Mouse (Mus musculus): ENCODE measurements around the gene Dhdh.
"Not testable (repeated sequence)": the region's sequence is repeated elsewhere in the genome, so short reads cannot be mapped to it uniquely, and the experiment has no call there.

Gene Dhdh

DNA sequence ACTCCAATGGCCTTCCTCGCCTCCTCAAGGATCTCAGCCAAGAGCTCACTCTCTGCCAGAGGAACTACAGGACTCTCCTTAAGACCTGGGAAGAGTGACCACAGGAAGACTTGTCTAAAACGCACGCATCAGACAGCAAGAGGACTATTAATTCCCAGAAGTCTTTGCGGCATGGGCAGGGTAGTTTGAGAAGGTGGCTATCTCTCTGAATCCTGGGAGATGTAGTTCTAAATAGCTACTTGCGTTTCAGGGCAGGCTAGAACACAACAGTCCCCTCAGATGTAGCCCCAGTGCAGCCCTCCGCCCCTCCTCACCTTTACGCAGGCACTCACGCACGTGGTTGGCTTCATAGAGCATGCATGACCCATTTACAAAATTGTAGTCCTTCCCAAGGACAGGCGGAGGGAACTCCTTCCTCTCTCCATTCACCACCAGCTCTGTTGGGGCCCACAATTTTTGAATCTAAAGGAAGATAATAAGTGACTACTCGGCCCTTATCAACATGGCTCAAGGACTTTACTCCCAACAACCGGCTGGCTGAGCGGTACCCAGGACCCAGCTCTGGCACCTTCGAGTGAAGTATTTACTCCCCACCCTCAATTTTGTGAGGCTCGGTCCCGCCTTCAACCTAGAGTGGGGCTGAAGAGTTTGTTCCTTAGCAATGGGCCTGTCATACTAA is 13.2 kb downstream of the Dhdh start:
- no peak for DNase-seq (ENCODE audit: low spot score in 2 of 2)

DNA sequence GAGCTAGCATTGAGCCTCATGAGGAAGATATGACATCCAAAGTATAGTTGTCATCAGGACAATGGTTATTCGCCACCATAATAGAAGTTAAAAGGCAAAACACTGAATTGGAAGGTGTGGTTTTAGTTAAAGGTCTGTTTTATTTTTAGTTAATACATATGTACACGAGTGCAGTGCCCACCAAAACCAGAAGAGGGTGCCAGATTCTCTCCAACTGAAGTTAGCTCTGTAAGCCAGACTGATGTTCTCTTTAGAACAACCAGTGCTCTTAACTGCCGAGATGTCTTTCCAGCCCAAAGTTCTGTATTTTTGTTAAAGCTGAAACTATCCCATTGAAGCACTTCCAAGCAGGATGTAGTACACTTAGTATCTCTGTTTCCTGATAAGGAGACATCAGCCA is 17.7 kb downstream of the Dhdh start:
- peak in 1 of 2 experiments; percentile 76 for DNase-seq (ENCODE audit: low spot score in 2 of 2)

DNA sequence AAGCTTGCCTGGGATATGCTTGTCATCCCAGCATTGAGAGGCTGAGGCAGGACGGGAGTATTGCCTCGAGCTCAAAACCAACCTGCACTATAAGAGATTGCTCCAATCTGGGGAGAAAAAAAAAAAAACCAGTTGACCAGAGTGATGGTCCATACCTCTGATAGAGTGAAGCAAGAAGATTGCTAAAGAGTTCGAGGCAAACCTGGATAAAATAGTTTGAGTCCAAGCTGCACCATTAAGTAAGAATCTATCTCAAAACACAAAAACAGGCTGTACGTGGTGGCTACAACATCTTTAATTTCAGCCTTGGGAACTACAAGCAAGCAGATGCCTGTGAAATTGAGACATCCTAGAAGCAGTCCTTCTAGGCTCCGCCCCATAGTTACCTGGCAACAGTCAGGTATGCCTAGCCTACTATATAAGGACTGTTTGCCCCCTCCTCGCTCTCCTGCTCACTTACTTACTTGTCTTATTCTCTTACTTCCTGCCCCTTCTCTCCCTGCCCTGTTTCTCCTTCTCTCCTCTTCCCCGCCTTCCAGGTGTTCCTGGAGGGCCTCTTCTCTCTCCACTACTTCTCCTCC is 21.4 kb downstream of the Dhdh start:
- DNase-seq (ENCODE audit: low spot score in 2 of 2) = no peak

DNA sequence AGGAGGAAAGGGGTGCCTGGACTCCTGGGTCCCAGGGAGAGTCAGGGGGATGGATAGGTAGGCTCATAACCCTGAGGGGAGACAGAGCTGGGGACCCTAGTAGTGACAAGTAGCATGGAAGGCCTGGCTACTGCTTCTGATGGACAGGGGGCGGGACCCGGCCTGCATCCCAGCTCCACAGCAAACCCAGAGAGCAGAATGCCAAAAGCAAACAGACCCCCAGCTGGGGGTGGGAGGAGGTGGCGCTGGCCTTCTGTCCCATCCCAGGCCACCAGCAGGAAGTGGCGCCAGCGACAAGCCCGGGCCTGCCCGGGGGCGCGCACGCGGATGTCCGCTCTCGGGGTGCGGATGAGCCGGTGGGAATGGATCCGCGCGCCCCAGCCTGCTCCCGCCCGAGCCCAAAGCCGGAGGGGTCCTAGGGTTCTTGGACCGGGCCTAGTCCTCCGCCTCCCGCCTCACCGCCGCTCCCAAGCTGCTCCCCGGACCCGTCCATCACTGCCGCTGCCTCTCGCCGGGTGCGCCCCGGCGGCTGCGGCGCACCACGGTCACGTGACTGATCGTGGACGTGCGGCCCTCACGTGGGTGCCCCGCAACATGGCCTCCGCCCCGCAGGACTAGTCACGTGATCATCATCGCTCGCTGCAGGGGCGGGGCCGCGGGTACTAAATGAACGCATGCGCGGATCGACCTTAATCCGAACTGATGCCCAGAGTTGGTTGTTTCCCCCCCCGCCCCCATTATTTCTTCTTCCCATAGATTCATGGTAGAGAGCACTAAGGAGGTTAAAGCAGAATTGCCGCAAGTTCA is 22.1 kb downstream of the Dhdh start, which contains the start of gene Bax:
Gene Bax (minus strand): TSS at position 616 of the 807 bp plus-strand sequence.
- peak; percentile 95 to 96 for DNase-seq (ENCODE audit: low spot score in 2 of 2)

DNA sequence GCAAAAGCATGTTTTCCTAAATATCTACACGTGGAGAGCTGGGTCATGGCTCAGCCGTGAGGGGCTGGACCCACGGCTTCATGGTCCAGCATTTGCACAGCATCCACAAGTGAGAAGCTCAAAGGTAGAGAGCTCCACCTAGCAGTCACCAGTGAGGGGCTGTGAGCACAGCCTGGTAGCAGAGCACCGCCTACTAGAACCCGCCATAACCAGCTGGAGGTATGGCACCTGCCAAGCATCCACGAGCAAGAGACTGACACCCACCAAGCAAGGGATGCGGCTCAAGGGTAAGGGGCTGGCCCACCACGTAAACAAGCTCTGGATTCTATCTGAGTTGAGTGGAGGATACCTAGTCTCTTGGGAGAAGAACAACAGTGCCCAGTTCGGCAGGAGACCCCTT is 23.1 kb downstream of the Dhdh start:
- DNase-seq (ENCODE audit: low spot score in 2 of 2) = no peak

DNA sequence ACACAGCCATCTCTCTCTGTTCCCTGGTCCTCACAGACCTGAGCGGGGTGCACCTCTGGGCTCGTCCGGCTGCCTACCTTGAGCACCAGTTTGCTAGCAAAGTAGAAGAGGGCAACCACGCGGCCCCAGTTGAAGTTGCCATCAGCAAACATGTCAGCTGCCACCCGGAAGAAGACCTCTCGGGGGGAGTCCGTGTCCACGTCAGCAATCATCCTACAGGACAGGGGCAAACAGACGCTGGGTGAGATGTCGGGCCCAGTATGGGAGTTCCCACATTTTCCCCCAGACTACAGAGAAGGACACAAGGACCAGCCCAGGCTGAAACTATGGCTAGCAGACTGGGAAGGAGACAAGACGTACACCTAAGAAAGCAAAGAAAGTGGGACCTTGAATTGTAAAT is 23.5 kb downstream of the Dhdh start:
- no peak for DNase-seq (ENCODE audit: low spot score in 2 of 2)

DNA sequence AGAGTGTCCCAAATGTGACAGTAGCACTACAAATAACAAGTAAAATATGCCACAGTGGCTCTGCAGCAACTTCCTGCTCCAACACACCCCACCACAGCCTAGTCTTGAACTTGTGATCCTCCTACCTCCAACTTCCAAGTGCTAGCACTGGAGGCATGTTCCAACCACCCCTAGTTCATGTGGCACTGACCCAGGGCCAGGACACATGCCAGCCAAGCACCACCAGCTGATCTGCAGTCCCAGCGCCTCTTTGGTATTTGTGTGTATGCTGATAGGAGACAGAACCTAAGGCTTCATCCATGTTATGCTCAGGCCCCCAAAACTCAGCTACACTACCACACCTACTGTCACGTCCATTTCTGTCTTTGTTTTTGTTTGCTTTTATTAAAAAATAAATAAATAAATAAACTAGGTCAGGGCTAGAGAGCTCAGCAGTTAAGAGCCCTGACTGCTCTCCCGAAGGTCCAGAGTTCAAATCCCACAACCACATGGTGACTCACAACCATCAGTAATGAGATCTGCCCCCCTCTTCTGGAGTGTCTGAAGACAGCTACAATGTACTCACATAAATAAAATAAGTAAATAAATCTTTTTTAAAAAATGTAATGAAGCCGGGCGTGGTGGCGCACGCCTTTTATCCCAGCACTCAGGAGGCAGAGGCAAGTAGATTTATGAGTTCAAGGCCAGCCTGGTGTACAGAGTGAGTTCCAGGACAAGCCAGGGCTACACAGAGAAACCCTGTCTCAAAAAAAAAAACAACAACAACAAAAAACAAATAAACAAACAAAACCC is 24.4 kb downstream of the Dhdh start:
- DNase-seq (ENCODE audit: low spot score in 2 of 2) = no peak

DNA sequence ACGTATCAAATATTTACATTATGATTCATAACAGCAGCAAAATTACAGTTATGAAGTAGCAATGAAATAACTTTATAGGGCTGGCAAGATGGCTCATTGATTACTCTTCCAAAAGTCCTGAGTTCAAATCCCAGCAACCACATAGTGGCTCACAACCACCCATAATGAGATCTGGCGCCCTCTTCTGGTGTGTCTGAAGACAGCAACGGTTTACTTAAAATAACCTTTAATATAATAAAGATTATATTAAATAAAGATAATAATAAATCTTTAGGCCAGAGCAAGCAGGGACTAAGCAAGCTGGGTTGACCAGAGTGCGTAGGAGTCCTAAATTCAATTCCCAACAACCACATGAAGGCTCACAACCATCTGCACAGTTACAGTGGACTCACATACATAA is 25.7 kb downstream of the Dhdh start:
- DNase-seq (ENCODE audit: low spot score in 2 of 2) = not testable (repeated sequence)

DNA sequence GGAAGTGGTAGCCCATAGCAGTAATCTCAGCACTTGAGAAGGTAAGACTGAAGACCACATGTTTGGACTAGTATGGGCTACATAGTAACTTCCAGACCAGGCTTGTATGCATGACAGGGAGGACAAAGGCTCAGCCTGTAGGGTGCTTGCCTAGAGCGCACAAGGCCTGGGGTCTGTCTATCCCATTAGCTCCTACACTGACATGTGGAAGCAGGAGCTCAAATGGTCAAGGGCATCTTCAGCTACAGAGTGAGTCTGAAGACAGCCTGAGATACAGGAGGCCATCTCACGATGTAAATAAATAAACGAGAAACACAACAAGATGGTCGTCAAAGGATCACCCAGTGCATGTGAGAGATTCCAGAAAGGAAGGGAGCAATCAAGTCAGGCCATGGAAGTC is 26.3 kb downstream of the Dhdh start:
- no peak for DNase-seq (ENCODE audit: low spot score in 2 of 2)

DNA sequence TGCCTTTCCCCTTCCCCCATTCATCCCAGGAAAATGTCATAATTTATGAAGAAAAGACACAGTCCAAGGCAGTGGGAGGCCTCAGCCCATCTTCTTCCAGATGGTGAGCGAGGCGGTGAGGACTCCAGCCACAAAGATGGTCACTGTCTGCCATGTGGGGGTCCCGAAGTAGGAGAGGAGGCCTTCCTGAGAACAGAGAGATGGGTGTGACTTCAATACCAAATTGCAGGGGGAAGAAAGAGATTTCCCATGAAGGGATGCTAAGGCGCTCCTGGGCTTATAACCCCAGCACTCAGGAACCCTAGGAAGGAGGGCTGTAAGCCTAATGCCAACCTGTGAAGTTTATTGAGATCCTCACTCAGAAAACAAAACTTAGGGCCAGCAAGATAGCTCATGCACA is 26.8 kb downstream of the Dhdh start:
- DNase-seq (ENCODE audit: low spot score in 2 of 2) = no peak

DNA sequence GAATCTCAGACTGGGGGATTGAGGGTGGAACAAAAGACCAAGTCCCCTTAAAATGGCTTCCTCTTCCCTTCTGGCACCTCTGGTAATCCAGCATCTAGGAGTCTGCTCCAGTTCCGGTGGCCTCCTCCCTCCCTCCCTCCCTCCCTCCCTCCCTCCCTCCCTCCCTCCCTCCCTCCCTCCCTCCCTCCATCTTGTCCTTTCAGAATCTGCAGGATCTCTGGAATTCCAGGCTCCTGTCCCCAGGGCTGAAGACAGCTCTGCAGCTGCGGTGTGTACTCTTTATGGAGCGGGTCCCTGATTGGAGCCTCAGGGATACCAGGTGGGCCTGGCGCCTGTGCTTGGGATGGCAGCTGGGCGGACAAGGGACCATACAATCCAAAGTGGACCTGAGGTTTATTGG is 27.3 kb downstream of the Dhdh start:
- DNase-seq (ENCODE audit: low spot score in 2 of 2) = no peak

DNA sequence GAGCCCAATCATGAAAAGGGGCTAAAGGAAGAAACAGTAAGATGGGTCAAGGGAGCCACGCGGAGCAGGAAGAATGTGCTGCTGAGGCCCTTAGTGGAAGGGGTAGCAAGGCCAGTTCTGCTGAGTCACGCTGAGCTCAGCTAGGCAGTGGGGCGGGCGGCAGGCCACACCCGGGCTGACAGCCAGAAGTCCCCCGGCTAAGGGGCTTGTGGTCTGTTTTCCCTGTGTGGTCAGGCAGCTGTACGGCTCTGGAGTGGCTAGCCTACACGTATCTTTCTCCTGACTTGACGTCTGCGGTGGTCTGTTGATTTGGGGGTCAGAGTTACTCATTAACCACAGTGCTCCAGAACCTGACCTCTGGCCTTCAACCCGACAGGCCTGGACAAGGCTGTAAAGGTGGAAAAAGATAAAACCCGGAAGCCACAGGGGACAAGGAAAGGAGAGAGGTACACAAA is 27.7 kb downstream of the Dhdh start:
- peak; percentile 73 to 81 for DNase-seq (ENCODE audit: low spot score in 2 of 2)

DNA sequence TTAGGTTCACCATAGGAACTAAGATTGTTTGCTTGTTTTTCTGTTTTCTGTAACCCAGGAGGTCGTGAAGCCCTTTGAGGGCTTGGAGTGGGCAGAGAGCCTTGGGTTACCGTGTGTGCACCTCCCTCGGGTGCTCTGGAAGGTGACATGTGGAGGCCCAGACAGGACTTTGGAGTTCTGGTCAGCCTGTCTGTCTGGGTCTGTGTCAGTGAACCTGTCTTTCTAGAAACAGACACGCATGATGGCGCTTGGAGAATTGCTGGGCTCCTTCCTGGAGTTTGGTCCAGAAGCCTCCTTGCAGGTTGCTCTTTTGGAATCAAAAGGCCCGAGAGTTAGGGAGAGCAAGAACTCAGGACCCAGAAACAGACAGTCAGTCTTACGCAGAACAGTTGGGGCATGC is 28.2 kb downstream of the Dhdh start:
- DNase-seq (ENCODE audit: low spot score in 2 of 2) = no peak

DNA sequence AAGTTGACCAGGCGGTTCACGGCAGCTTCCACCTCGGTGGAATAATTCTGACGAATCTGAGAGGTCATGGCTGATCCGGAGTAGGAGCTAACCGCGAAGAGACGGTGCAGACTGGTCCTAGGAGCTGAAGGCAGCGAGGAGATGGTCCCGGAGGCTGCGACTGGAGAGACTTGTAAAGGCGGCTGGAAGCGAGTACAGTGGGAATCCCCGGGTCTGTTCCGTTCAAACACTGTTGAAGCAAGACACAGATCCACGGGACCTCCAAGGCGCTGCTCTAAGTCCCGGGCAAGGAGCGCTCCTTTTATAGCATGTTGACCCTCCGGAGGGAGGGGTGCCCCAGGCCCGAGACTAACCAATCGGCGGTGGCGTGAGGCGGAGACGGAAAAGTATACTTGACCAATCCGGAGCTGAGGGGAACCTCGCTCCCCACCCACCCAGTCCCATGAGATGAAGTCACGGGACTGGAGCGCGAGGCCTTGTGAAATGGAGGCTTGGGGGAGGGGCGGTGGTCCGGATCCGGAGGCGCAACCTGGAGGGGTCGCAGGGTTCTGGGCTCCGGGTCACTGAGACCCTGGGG is 29.0 kb downstream of the Dhdh start, which contains the start of gene Ftl1:
Gene Ftl1 (minus strand): TSS at position 321 of the 577 bp plus-strand sequence.
- DNase-seq (ENCODE audit: low spot score in 2 of 2) = peak; percentile 99

DNA sequence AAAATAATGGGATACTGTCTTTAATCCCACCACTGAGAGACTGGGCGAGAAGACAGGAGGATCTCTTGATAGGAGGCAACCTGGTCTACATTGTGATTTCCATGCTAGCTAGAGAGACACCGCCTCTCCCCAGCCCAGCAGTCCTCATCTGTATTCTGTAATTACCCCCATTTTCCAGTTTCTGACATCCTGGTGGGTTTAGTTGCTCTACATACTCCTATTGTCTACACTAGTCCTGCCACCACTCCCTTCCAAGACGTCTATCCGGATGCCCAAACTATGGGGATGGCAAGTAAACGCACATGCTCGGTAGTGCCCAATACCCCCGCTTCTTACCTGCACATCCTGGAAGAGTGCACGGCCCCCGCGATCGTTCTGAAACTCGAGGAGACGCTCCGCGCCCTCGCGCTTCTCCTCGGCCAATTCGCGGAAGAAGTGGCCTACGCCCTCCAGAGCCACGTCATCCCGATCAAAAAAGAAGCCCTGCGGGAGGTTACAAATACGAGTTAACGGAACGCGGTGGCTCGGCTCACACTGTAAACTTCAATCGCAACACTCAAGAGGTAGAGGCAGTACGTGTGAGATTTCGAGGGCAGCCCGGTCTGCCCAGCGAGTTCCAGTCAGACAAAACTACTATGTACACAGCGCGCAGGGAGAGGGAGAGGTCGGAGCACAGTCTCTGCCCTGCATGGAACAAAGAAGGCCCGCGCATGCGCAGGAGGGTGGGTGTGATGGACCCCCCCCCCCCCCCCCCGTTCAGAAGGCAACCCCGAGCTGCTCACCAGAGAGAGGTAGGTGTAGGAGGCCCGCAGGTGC is 29.6 kb downstream of the Dhdh start:
- peak; percentile 81 to 86 for DNase-seq (ENCODE audit: low spot score in 2 of 2)

DNA sequence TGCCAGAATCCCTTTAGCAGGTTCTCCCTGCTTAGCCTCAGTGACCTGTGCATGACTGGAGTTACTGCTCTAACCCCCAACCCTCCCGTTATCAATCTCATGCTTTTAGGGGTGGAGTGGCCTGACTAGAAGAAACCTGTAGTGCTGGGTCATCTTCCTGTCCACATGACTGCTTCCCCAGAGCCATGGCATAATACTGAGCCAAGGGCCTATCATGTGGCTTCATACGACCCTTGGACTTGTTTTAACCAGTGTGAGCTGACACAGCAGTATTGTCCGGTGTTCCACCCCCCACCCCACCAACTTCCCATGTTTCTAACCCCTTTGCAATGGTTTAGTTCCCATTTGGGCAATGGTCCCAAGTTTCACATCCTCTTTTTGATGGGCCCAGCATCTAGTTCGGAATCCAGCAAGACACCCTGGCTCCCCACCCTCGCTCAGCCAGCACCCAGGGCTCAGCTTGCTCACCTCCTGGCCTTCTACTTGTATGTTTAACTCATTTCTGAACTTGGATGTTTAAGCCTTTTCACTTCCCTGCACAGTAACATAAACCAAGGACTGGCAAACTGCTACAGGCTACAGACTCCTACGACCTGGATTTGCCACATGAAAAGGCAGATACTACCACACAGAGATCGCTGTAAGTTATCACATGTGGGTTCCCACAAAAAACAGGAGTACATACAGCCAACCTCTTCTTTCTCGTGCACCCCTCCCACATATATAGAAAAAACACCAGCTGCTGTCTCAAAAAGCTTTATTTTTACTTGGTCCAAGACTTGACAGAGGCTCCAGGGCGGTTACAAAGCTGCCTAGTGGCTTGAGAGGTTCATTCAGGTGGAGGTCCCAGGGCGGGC is 31.2 kb downstream of the Dhdh start:
- DNase-seq (ENCODE audit: low spot score in 2 of 2) = peak; percentile 52 to 77

DNA sequence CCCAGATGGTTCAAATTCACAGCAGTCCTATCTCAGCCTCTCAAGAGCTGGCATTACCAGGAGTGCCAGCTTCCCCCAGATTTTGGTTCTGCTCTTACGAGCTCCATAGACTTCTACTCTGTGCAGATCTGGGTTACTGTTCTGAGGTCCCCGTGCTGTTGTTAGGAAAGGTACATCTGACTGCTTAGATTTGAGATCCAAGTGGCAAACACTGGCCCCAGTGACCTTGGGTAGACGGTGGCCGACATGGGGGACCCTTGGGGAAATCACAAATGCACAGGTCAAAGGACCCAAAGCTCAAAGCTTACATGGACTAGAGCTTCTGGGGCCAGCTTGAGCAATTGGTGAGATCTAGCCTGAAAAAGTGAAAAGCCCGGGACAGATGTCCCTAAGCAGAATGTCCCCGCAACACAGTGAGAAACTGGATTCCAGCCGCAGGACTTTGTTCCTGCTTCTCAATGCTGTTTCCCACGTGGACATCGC is 31.8 kb downstream of the Dhdh start:
- no peak for DNase-seq (ENCODE audit: low spot score in 2 of 2)

DNA sequence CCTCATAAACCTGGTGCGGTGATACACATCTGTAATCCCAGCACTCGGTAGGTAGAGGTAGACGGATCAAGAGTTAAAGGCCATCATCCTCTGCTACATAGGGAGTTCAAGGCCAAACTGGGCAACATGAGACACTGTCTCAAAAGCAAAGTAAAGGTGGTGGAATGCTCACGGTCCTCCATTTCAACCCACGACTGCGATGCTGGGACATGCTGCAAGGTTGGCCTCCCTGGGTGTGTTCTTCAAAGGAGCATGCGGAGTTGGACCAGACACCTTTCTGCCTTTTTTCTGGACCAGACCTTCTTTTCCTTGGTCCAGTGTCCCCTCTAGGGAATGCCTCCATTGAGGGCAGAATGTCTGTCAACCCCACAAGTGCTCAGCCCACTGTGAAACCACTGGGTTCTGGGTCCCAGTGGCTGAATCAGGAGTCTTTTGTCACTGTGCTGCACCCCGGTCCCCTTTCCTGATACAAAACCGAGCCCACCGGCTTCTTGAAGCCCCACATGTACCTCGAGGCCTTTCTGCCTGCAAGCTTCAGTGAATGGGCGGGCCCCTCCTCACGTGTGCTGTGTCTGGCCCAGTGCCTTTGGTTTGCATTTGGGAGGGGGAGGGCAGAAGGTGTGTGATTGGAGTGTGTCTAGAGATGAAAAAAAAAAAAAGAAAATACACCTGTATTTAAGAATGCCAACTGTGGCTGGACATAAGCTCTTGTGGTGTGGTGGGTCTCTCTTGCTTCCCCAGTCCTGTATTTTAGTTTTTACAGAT is 32.5 kb downstream of the Dhdh start:
- no peak for DNase-seq (ENCODE audit: low spot score in 2 of 2)

DNA sequence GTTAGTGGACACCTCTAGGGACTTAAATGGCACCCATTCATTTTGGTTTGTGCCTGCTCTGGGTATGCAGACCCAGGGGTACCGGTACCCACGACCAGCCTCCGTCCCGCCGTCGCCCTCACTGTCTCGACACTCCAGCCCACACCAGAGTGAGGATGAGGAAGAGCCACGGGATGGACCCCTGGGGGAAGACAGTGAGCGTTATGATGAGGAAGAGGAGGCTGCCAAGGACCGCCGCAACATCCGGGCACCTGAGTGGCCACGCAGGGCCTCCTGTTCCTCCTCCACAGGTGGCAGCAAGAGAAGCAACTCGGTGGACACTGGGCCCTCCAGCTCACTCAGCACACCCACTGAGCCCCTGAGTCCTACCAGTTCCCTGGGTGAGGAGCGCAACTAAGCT is 33.6 kb downstream of the Dhdh start:
- no peak for DNase-seq (ENCODE audit: low spot score in 2 of 2)

Data from heart, adult 9 months (tissue).